Comparison of ENCODE assay signal across 9 mouse cellular contexts in genomic region chr11:116197584-116197906, GRCm38 (mm10). TPM values are rescaled to one million over a fixed set of nuclear protein-coding genes. Genes with fewer than 3 reads are reported as not detected.
DNase-seq lines count a peak whose midpoint lies in the region; ATAC-seq and TF ChIP-seq lines count a peak whose summit lies in the region.
"Had no signal": no experiment of that assay in that cellular context is flagged by ENCODE, and none has a peak within 500 bp of the region (broad histone marks: within the 10 kb centered on the region; RNA-seq: fewer than 3 reads in every experiment).

No protein-coding gene starts in this region.

- peaks cover 79% of the 10 kb centered on the region for H3K79me2 ChIP-seq in macrophage (ENCODE audit: inconsistent target)

- peak overlapping the region; percentile 80 for H3K4me3 ChIP-seq in heart, embryonic 16.5 days (ENCODE audit: low read length)
- peak overlapping the region; percentile 29 for H3K4me3 ChIP-seq in bone marrow macrophage, adult 2 months (ENCODE audit: insufficient read depth, low read length)
- H3K4me3 ChIP-seq in hindbrain, embryonic 10.5 days: 0 out of 2 replicates have a peak overlapping the region, but pooled peaks have one; percentile 77
- peak overlapping the region; percentile 95 for H3K4me3 ChIP-seq in macrophage (ENCODE audit: inconsistent target)

- TF ChIP-seq CTCF in bone marrow macrophage, adult 2 months (IDR thresholded peaks at IDR 0.05; ENCODE audit: low read depth, low read length): no peak

- peaks cover 7% of the 10 kb centered on the region for H3K36me3 ChIP-seq in heart, embryonic 16.5 days (ENCODE audit: control insufficient read depth, insufficient read depth)
- peaks cover 10% of the 10 kb centered on the region for H3K36me3 ChIP-seq in hindbrain, embryonic 10.5 days
- H3K36me3 ChIP-seq in macrophage (ENCODE audit: inconsistent target): no peaks in the 10 kb centered on the region

- H3K9me3 ChIP-seq in heart, embryonic 16.5 days (replicated peaks; ENCODE audit: control insufficient read depth, low read length): no peaks in the 10 kb centered on the region
- H3K9me3 ChIP-seq in hindbrain, embryonic 10.5 days: no peaks in the 10 kb centered on the region

- 91% methylated on average over 6 of the region's 6 CpGs for WGBS in heart, embryonic 16.5 days
- 92% methylated on average over 6 of the region's 6 CpGs for WGBS in hindbrain, embryonic 10.5 days
- WGBS in macrophage (ENCODE audit: missing documents): 72% methylated on average over 6 of the region's 6 CpGs

- H3K27ac ChIP-seq in heart, embryonic 16.5 days (ENCODE audit: low read length): no peak overlapping the region
- H3K27ac ChIP-seq in bone marrow macrophage, adult 2 months (ENCODE audit: insufficient read depth, low read depth, low read length): no peak overlapping the region
- no peak overlapping the region for H3K27ac ChIP-seq in hindbrain, embryonic 10.5 days
- H3K27ac ChIP-seq in macrophage: no peak overlapping the region

- no peak for TF ChIP-seq POLR2A in bone marrow macrophage, adult 2 months (IDR thresholded peaks at IDR 0.05; ENCODE audit: borderline replicate concordance, low read depth, low read length)

- H3K4me2 ChIP-seq in heart, embryonic 16.5 days (ENCODE audit: low read depth, low read length): peak overlapping the region; percentile 78

- H3K9ac ChIP-seq in heart, embryonic 16.5 days (ENCODE audit: low read length): peak overlapping the region; percentile 92; the same call in 1 of the 2 replicates

- no peaks in the 10 kb centered on the region for H3K27me3 ChIP-seq in heart, embryonic 16.5 days (ENCODE audit: control insufficient read depth, insufficient read depth, low read length)
- H3K27me3 ChIP-seq in hindbrain, embryonic 10.5 days (ENCODE audit: insufficient read depth, poor library complexity, severe bottlenecking): no peaks in the 10 kb centered on the region

- intact Hi-C loops in heart, postnatal 36 days (cut with DNase I): no loop called here

- H3K4me1 ChIP-seq in heart, embryonic 16.5 days (ENCODE audit: control insufficient read depth, insufficient read depth, low read length): peaks cover 13% of the 10 kb centered on the region
- H3K4me1 ChIP-seq in bone marrow macrophage, adult 2 months (ENCODE audit: control insufficient read depth, insufficient read depth, low read length): peaks cover 23% of the 10 kb centered on the region
- peaks cover 19% of the 10 kb centered on the region for H3K4me1 ChIP-seq in hindbrain, embryonic 10.5 days (replicated peaks)

- no peak for DNase-seq in heart, postnatal 36 days
- no peak for DNase-seq in hindbrain, embryonic 10.5 days (ENCODE audit: low spot score)
- no peak for DNase-seq in thymus, postnatal 4 days
- no peak for DNase-seq in left cerebral cortex, adult 8-10 months (ENCODE audit: low spot score in 2 of 2)
- DNase-seq in adrenal gland, postnatal 36 days: no peak
- DNase-seq: thymus, postnatal 36 days had no signal

- no peak for ATAC-seq in heart, embryonic 16.5 days (replicated peaks; ENCODE audit: extremely low read depth, insufficient read depth, low FRiP score)

RNA-seq across cellular contexts. Expression of gene Ten1, which starts 1.1 kb away (rescaled TPM):
- 76.0 and 84.5 TPM in 2 replicates for polyA plus RNA-seq in heart, embryonic 16.5 days (2015; fragmentation: Nextera tagmentation; extraction: Ambion mirVana)
- total RNA-seq in heart, postnatal 36 days (2021): 10 to 100 TPM; 10.5 to 20.1 TPM
- polyA plus RNA-seq in bone marrow macrophage, adult 2 months (2012; ENCODE audit: insufficient read depth, insufficient read length, missing spikeins): 70.4 TPM in 2 replicates
- polyA plus RNA-seq in hindbrain, embryonic 10.5 days (2016; fragmentation: Nextera tagmentation; extraction: Ambion mirVana): 68.5 and 78.9 TPM in 2 replicates
- 10 to 100 TPM in 20 of 26 experiments, 1 to 10 TPM in 6; 6.3 to 33.7 (median 13.2) TPM for total RNA-seq in macrophage (2018; cell fraction: chromatin; rRNA removed)
- 10 to 100 TPM; 38.0 to 74.1 (median 59.3) TPM for total RNA-seq in macrophage (2018; cell fraction: cytosol; rRNA removed)
- total RNA-seq in macrophage (2018; cell fraction: nucleus; rRNA removed): 10 to 100 TPM in 23 of 26 experiments, 1 to 10 TPM in 3; 6.3 to 29.9 (median 20.8) TPM
- 35.1 to 61.5 TPM (median 55.2 TPM) in 3 replicates for polyA plus RNA-seq in macrophage (2018)
- total RNA-seq in left cerebral cortex, adult 8-10 months (2022): 10 to 100 TPM; 34.4 to 47.6 (median 39.6) TPM
- total RNA-seq in adrenal gland, postnatal 36 days (2021): 10 to 100 TPM; 20.0 to 28.5 TPM

RNA-seq across cellular contexts. Expression of gene Acox1, which starts 1.3 kb away (rescaled TPM):
- polyA plus RNA-seq in heart, embryonic 16.5 days (2015; fragmentation: Nextera tagmentation; extraction: Ambion mirVana): 38.6 and 40.5 TPM in 2 replicates
- 100 to 1,000 TPM; 160 to 173 TPM for total RNA-seq in heart, postnatal 36 days (2021)
- 47.0 and 47.6 TPM in 2 replicates for polyA plus RNA-seq in bone marrow macrophage, adult 2 months (2012; ENCODE audit: insufficient read depth, insufficient read length, missing spikeins)
- 21.8 TPM in 2 replicates for polyA plus RNA-seq in hindbrain, embryonic 10.5 days (2016; fragmentation: Nextera tagmentation; extraction: Ambion mirVana)
- 100 to 1,000 TPM in 11 of 26 experiments, 10 to 100 TPM in 15; 32.6 to 173 (median 86.2) TPM for total RNA-seq in macrophage (2018; cell fraction: chromatin; rRNA removed)
- 10 to 100 TPM; 31.0 to 72.0 (median 46.1) TPM for total RNA-seq in macrophage (2018; cell fraction: cytosol; rRNA removed)
- 100 to 1,000 TPM in 2 of 26 experiments, 10 to 100 TPM in 24; 27.2 to 113 (median 54.2) TPM for total RNA-seq in macrophage (2018; cell fraction: nucleus; rRNA removed)
- 52.6 to 66.6 TPM (median 52.9 TPM) in 3 replicates for polyA plus RNA-seq in macrophage (2018)
- 100 to 1,000 TPM; 122 to 132 (median 126) TPM for total RNA-seq in left cerebral cortex, adult 8-10 months (2022)
- total RNA-seq in adrenal gland, postnatal 36 days (2021): 100 to 1,000 TPM; 170 to 228 TPM

RNA-seq across cellular contexts. Expression of gene Fbf1, which starts 29.6 kb away (rescaled TPM):
- 20.8 and 23.7 TPM in 2 replicates for polyA plus RNA-seq in heart, embryonic 16.5 days (2015; fragmentation: Nextera tagmentation; extraction: Ambion mirVana)
- total RNA-seq in heart, postnatal 36 days (2021): 10 to 100 TPM; 13.2 to 16.2 TPM
- 21.1 and 26.4 TPM in 2 replicates for polyA plus RNA-seq in bone marrow macrophage, adult 2 months (2012; ENCODE audit: insufficient read depth, insufficient read length, missing spikeins)
- polyA plus RNA-seq in hindbrain, embryonic 10.5 days (2016; fragmentation: Nextera tagmentation; extraction: Ambion mirVana): 59.2 and 62.8 TPM in 2 replicates
- total RNA-seq in macrophage (2018; cell fraction: chromatin; rRNA removed): 100 to 1,000 TPM in 2 of 26 experiments, 10 to 100 TPM in 24; 19.5 to 111 (median 65.2) TPM
- 10 to 100 TPM in 20 of 26 experiments, 1 to 10 TPM in 6; 5.8 to 21.6 (median 11.8) TPM for total RNA-seq in macrophage (2018; cell fraction: cytosol; rRNA removed)
- 10 to 100 TPM; 14.8 to 73.7 (median 33.2) TPM for total RNA-seq in macrophage (2018; cell fraction: nucleus; rRNA removed)
- 13.2 to 15.0 TPM (median 14.6 TPM) in 3 replicates for polyA plus RNA-seq in macrophage (2018)
- total RNA-seq in left cerebral cortex, adult 8-10 months (2022): 10 to 100 TPM; 68.8 to 81.3 (median 76.5) TPM
- total RNA-seq in adrenal gland, postnatal 36 days (2021): 10 to 100 TPM; 38.4 to 41.6 TPM

RNA-seq across cellular contexts. Expression of gene Evpl, which starts 40.3 kb away (rescaled TPM):
- 1.2 TPM in 2 replicates for polyA plus RNA-seq in heart, embryonic 16.5 days (2015; fragmentation: Nextera tagmentation; extraction: Ambion mirVana)
- total RNA-seq in heart, postnatal 36 days (2021): 1 to 10 TPM in 1 of 2 experiments, under 1 TPM in 1; 0.62 to 1.0 TPM
- polyA plus RNA-seq in bone marrow macrophage, adult 2 months (2012; ENCODE audit: insufficient read depth, insufficient read length, missing spikeins): not detected in 2 replicates
- polyA plus RNA-seq in hindbrain, embryonic 10.5 days (2016; fragmentation: Nextera tagmentation; extraction: Ambion mirVana): 0.35 and 0.76 TPM in 2 replicates
- under 1 TPM in 8 of 26 experiments, not detected in 18; 0.12 to 0.41 (median 0.21) TPM for total RNA-seq in macrophage (2018; cell fraction: chromatin; rRNA removed)
- total RNA-seq in macrophage (2018; cell fraction: cytosol; rRNA removed): under 1 TPM in 3 of 26 experiments, not detected in 23; 0.03 to 0.04 (median 0.04) TPM
- under 1 TPM in 5 of 26 experiments, not detected in 21; 0.06 to 0.19 (median 0.10) TPM for total RNA-seq in macrophage (2018; cell fraction: nucleus; rRNA removed)
- polyA plus RNA-seq in macrophage (2018): not detected in 3 replicates
- 1 to 10 TPM; 2.1 to 2.8 (median 2.5) TPM for total RNA-seq in left cerebral cortex, adult 8-10 months (2022)
- under 1 TPM; 0.70 to 0.82 TPM for total RNA-seq in adrenal gland, postnatal 36 days (2021)

RNA-seq across cellular contexts. Expression of gene Mrpl38, which starts 58.9 kb away (rescaled TPM):
- polyA plus RNA-seq in heart, embryonic 16.5 days (2015; fragmentation: Nextera tagmentation; extraction: Ambion mirVana): 102 and 106 TPM in 2 replicates
- total RNA-seq in heart, postnatal 36 days (2021): 10 to 100 TPM; 62.9 to 63.4 TPM
- 19.2 and 31.8 TPM in 2 replicates for polyA plus RNA-seq in bone marrow macrophage, adult 2 months (2012; ENCODE audit: insufficient read depth, insufficient read length, missing spikeins)
- polyA plus RNA-seq in hindbrain, embryonic 10.5 days (2016; fragmentation: Nextera tagmentation; extraction: Ambion mirVana): 108 and 114 TPM in 2 replicates
- 10 to 100 TPM in 25 of 26 experiments, 1 to 10 TPM in 1; 9.0 to 74.1 (median 28.7) TPM for total RNA-seq in macrophage (2018; cell fraction: chromatin; rRNA removed)
- total RNA-seq in macrophage (2018; cell fraction: cytosol; rRNA removed): 10 to 100 TPM; 12.5 to 23.6 (median 18.4) TPM
- 10 to 100 TPM; 11.5 to 41.9 (median 19.3) TPM for total RNA-seq in macrophage (2018; cell fraction: nucleus; rRNA removed)
- polyA plus RNA-seq in macrophage (2018): 13.6 to 25.3 TPM (median 20.3 TPM) in 3 replicates
- 10 to 100 TPM; 43.3 to 64.9 (median 56.2) TPM for total RNA-seq in left cerebral cortex, adult 8-10 months (2022)
- total RNA-seq in adrenal gland, postnatal 36 days (2021): 100 to 1,000 TPM in 1 of 2 experiments, 10 to 100 TPM in 1; 95.9 to 107 TPM

Comparison
In these comparisons a context has a peak if more than half of its experiments do, and no peak if none do; other contexts are left out.
1. H3K4me3 ChIP-seq: peak in every context shown above with its lines; median percentile 95 in macrophage; 80 in heart, embryonic 16.5 days; 77 in hindbrain, embryonic 10.5 days; 29 in bone marrow macrophage, adult 2 months.